Comparison of ENCODE assay signal across 8 mouse cellular contexts in genomic region chr8:85554391-85555180, GRCm38 (mm10). TPM values are rescaled to one million over a fixed set of nuclear protein-coding genes. Genes with fewer than 3 reads are reported as not detected.
DNase-seq lines count a peak whose midpoint lies in the region; ATAC-seq and TF ChIP-seq lines count a peak whose summit lies in the region.

No protein-coding gene starts in this region.

- no peak for TF ChIP-seq CTCF in layer of hippocampus, adult 2 months (conservative IDR thresholded peaks at IDR 0.05)

- H3K36me3 ChIP-seq in heart, embryonic 13.5 days, result peaks cover 38% of the 10 kb centered on the region
- peaks cover 40% of the 10 kb centered on the region for H3K36me3 ChIP-seq in megakaryocyte, embryonic 14.5 days (replicated peaks; ENCODE audit: low read length)
- peaks cover 21% of the 10 kb centered on the region for H3K36me3 ChIP-seq in stomach, embryonic 14.5 days (ENCODE audit: control insufficient read depth, insufficient read depth, low read length)

- H3K27me3 ChIP-seq in heart, embryonic 13.5 days (replicated peaks), result no peaks in the 10 kb centered on the region
- H3K27me3 ChIP-seq in megakaryocyte, embryonic 14.5 days (replicated peaks), result no peaks in the 10 kb centered on the region
- H3K27me3 ChIP-seq in stomach, embryonic 14.5 days (ENCODE audit: control insufficient read depth, insufficient read depth, low read length), result no peaks in the 10 kb centered on the region

- WGBS in heart, embryonic 13.5 days, result under 1% methylated on average over 63 of the region's 66 CpGs
- under 1% methylated on average over 49 of the region's 66 CpGs for WGBS in stomach, embryonic 14.5 days

- H3K9me3 ChIP-seq in heart, embryonic 13.5 days, result no peaks in the 10 kb centered on the region
- no peaks in the 10 kb centered on the region for H3K9me3 ChIP-seq in megakaryocyte, embryonic 14.5 days
- no peaks in the 10 kb centered on the region for H3K9me3 ChIP-seq in stomach, embryonic 14.5 days (ENCODE audit: control insufficient read depth, low read depth, low read length)

- DNase-seq in frontal cortex, postnatal 36 days (ENCODE audit: low spot score in 2 of 2), result peak; percentile 14 to 49
- no peak for DNase-seq in frontal cortex, postnatal 25 days (ENCODE audit: low spot score in 2 of 2)
- DNase-seq in layer of hippocampus, adult 2 months (ENCODE audit: low spot score in 2 of 2), result peak; percentile 29 to 30

- H3K4me2 ChIP-seq in heart, embryonic 13.5 days, result peak overlapping the region; percentile 97
- peak overlapping the region; percentile 85 for H3K4me2 ChIP-seq in stomach, embryonic 14.5 days (replicated peaks; ENCODE audit: low read depth, low read length)

- H3K9ac ChIP-seq in heart, embryonic 13.5 days, result peak overlapping the region; percentile 98
- peak overlapping the region; percentile 71 for H3K9ac ChIP-seq in stomach, embryonic 14.5 days (replicated peaks; ENCODE audit: low read depth, low read length)

- peak; percentile 73 for ATAC-seq in CD4-positive, CD25-positive, alpha-beta regulatory T cell, adult 4 months
- ATAC-seq in common myeloid progenitor, adult 5-6 weeks (replicated peaks; ENCODE audit: low read depth, poor library complexity, severe bottlenecking), result peak; percentile 51
- ATAC-seq in heart, embryonic 13.5 days (ENCODE audit: extremely low read depth, insufficient number of reproducible peaks, low FRiP score, low TSS enrichment), result peak; percentile 84
- peak; percentile 89 for ATAC-seq in stomach, embryonic 14.5 days (ENCODE audit: insufficient number of reproducible peaks, insufficient read depth, low FRiP score, low read depth)

- H3K4me3 ChIP-seq in heart, embryonic 13.5 days, result peak overlapping the region; percentile 97
- H3K4me3 ChIP-seq in layer of hippocampus, adult 2 months, result peak overlapping the region; percentile 92
- H3K4me3 ChIP-seq in megakaryocyte, embryonic 14.5 days (replicated peaks), result peak overlapping the region; percentile 98
- H3K4me3 ChIP-seq in stomach, embryonic 14.5 days (ENCODE audit: low read depth, low read length), result peak overlapping the region; percentile 58

- peaks cover 39% of the 10 kb centered on the region for H3K4me1 ChIP-seq in heart, embryonic 13.5 days
- H3K4me1 ChIP-seq in megakaryocyte, embryonic 14.5 days, result peaks cover 58% of the 10 kb centered on the region
- H3K4me1 ChIP-seq in stomach, embryonic 14.5 days (ENCODE audit: control insufficient read depth, insufficient read depth, low read length), result no peaks in the 10 kb centered on the region

- peak overlapping the region; percentile 95 for H3K27ac ChIP-seq in heart, embryonic 13.5 days (replicated peaks)
- peak overlapping the region; percentile 93 for H3K27ac ChIP-seq in layer of hippocampus, adult 2 months
- peak overlapping the region; percentile 90 for H3K27ac ChIP-seq in stomach, embryonic 14.5 days (ENCODE audit: low read length)

RNA-seq across cellular contexts. Expression of gene Dnaja2, which starts 0.6 kb away (rescaled TPM):
- 100 to 1,000 TPM; 148 to 158 TPM for polyA plus RNA-seq in CD4-positive, CD25-positive, alpha-beta regulatory T cell, adult 4 months (2017; shearing (Covaris generic))
- total RNA-seq in common myeloid progenitor, adult 5-6 weeks (2017), result 111 and 117 TPM in 2 replicates
- 126 and 137 TPM in 2 replicates for polyA plus RNA-seq in heart, embryonic 13.5 days (2015; fragmentation: Nextera tagmentation; extraction: Ambion mirVana)
- total RNA-seq in layer of hippocampus, adult 2 months (2021), result 100 to 1,000 TPM; 193 to 201 TPM
- 22.8 and 44.5 TPM in 2 replicates for polyA plus RNA-seq in megakaryocyte, embryonic 14.5 days (2012; ENCODE audit: insufficient read depth, low replicate concordance)
- polyA plus RNA-seq in stomach, embryonic 14.5 days (2014; fragmentation: Nextera tagmentation; extraction: Ambion mirVana), result 136 and 151 TPM in 2 replicates

Comparison
In these comparisons a context has a peak if more than half of its experiments do, and no peak if none do; other contexts are left out.
1. DNase-seq: peak in frontal cortex, postnatal 36 days (2 of 2) and layer of hippocampus, adult 2 months (2 of 2); none in frontal cortex, postnatal 25 days (0 of 2).
2. Peak in every context shown above with its lines, with median percentiles within 50 percentile points of each other: ATAC-seq, H3K27ac ChIP-seq and H3K4me3 ChIP-seq.